Mouse (Mus musculus) heart, adult 2 months (tissue): ENCODE results near the gene Uap1. TPM values are rescaled to one million over a fixed set of nuclear protein-coding genes. Genes with fewer than 3 reads are reported as not detected.

Experiments used
- DNase-seq, 2 experiments: peaks; one replicate each; pipeline ENCODE4 v3.0.0; 2021
- H3K27ac ChIP-seq: fragments of 200-600 bp; 2 replicates; pipeline ENCODE4 v1.8.1; 2022
- H3K27me3 ChIP-seq: fragments of 200-500 bp; 2 replicates; pipeline ENCODE4 v1.6.1; 2012; ENCODE audit warnings: mild to moderate bottlenecking, low read length, inconsistent platforms, mixed read lengths; ENCODE audit not compliant: control insufficient read depth, insufficient read depth
- H3K36me3 ChIP-seq: fragments of 200-500 bp; 2 replicates; pipeline ENCODE4 v1.6.1; 2012; ENCODE audit warnings: low read length, inconsistent platforms; ENCODE audit not compliant: control insufficient read depth, insufficient read depth
- H3K4me1 ChIP-seq: fragments of 200-500 bp; 2 replicates; pipeline ENCODE4 v1.6.1; 2011; ENCODE audit warnings: low read length; ENCODE audit not compliant: control insufficient read depth, insufficient read depth
- H3K4me3 ChIP-seq: fragments of 200-600 bp; 2 replicates; pipeline ENCODE4 v1.8.1; 2022
- H3K79me2 ChIP-seq: fragments of 200-500 bp; replicated peaks from 2 replicates; pipeline ENCODE4 v1.6.1; 2012; ENCODE audit warnings: mild to moderate bottlenecking, inconsistent platforms, low read length, moderate library complexity, mixed read lengths; ENCODE audit not compliant: control insufficient read depth, insufficient read depth
- H3K9ac ChIP-seq: fragments of 200-500 bp; 2 replicates; pipeline ENCODE4 v1.6.1; 2012; ENCODE audit warnings: low read depth, mild to moderate bottlenecking, control low read depth, inconsistent platforms, low read length, mixed read lengths
- CTCF ChIP-seq: fragments of 200-600 bp; IDR thresholded peaks from 2 replicates; pipeline ENCODE4 v1.8.1; 2022; ENCODE audit warnings: antibody characterized with exemption, mild to moderate bottlenecking, moderate library complexity
- EP300 ChIP-seq: fragments of 200-500 bp; IDR thresholded peaks from 2 replicates; pipeline ENCODE4 v1.6.1; 2011; ENCODE audit warnings: low read depth, low read length, control low read depth; ENCODE audit not compliant: insufficient read depth
- POLR2A ChIP-seq: fragments of 200-500 bp; IDR thresholded peaks from 2 replicates; pipeline ENCODE4 v1.6.1; 2011; ENCODE audit warnings: mild to moderate bottlenecking, low read depth, low read length, control low read depth; ENCODE audit not compliant: insufficient read depth
- WGBS: fragments of 180-500 bp; shearing (Covaris S2); methylation state at CpG from one replicate; pipeline ENCODE4 v1.1.7; 2018; 5-methylcytosine and 5-hydroxymethylcytosine counted together
- intact Hi-C: fragments of 180-260 bp; cut with DNase I; formaldehyde crosslinking; loops from one replicate; pipeline ENCODE4 v1.15.1; 2025
- polyA plus RNA-seq: library from polyadenylated mRNA; depleted of rRNA; stranded (reverse); fragments of >200 nt; gene quantifications from 2 replicates; pipeline ENCODE4 v1.2.3, GENCODE M21; 2012
- total RNA-seq, 2 experiments: library from RNA; stranded (reverse); gene quantifications; 2 replicates each; pipeline ENCODE4 v1.2.3; 2021

Gene Uap1
- total and polyA plus RNA-seq, 3 experiments, result 21.6 to 55.2 (median 51.6) TPM

DNA sequence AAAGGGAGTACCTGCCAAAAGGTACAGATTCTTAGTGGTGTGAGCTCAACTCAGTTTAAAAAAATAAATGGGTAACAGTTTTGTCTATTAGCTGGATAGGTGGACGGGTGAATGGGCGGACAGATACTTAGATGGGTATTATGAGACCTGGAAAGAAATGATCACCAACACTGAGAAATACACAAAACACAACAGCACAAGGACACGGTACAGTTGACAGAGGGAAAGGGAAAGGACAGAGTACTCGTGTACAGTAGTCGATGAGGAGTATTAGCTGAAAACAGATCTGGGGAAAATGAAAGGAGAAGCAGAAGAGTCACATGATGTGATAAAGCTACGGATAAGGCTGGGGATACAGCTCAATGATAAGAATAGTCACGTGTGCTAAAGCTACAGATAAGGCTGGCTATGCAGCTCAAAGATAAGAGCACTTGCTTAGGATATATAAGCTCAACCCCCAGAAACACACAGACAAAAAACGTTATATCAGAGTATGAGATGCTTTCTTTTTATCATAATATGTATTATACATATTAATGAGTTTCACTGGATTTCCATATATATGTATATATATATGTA lies 2.0 kb upstream of the Uap1 start:
- intact Hi-C loops, result no loop called here
- H3K9ac ChIP-seq, result no peak overlapping the region
- no peak for TF ChIP-seq POLR2A
- no peak for TF ChIP-seq EP300
- TF ChIP-seq CTCF, result no peak
- H3K79me2 ChIP-seq, result peaks cover 2% of the 10 kb centered on the region; the same call in 1 of the 2 replicates
- 69% methylated on average over 8 of the region's 8 CpGs for WGBS
- H3K27me3 ChIP-seq, result no peaks in the 10 kb centered on the region
- no peak overlapping the region for H3K4me3 ChIP-seq
- H3K4me1 ChIP-seq, result peaks cover 4% of the 10 kb centered on the region
- no peak overlapping the region for H3K27ac ChIP-seq
- DNase-seq, result no peak
- no peaks in the 10 kb centered on the region for H3K36me3 ChIP-seq

DNA sequence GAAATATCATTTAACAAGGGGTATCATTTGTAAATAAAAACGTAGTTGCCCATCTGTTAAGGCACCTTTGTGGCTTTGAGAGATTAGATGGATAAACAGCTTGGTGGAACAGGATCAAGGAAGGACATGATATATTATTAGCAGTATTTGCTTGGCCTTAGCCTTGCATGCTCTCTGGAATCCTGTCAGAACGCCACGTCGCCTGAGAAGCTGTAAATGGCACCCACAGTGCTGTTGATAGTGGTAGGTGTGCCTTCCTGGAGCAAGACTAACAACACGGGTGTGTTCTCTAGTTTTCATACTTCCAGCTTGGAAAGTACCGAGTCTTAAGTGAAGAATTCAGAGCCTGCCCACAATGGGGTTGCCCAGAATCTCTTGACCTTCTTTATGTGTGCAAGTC lies 1.1 kb upstream of the Uap1 start:
- peaks cover 4% of the 10 kb centered on the region for H3K4me1 ChIP-seq
- WGBS, result 35% methylated on average over 6 of the region's 6 CpGs
- no peak for DNase-seq
- no peak overlapping the region for H3K4me3 ChIP-seq
- H3K79me2 ChIP-seq, result peaks cover 3% of the 10 kb centered on the region; the same call in 1 of the 2 replicates
- intact Hi-C loops, result no loop called here
- no peaks in the 10 kb centered on the region for H3K27me3 ChIP-seq
- no peak for TF ChIP-seq EP300
- TF ChIP-seq CTCF, result no peak
- H3K27ac ChIP-seq, result peak overlapping the region; percentile 98
- H3K9ac ChIP-seq, result no peak overlapping the region
- H3K36me3 ChIP-seq, result no peaks in the 10 kb centered on the region

DNA sequence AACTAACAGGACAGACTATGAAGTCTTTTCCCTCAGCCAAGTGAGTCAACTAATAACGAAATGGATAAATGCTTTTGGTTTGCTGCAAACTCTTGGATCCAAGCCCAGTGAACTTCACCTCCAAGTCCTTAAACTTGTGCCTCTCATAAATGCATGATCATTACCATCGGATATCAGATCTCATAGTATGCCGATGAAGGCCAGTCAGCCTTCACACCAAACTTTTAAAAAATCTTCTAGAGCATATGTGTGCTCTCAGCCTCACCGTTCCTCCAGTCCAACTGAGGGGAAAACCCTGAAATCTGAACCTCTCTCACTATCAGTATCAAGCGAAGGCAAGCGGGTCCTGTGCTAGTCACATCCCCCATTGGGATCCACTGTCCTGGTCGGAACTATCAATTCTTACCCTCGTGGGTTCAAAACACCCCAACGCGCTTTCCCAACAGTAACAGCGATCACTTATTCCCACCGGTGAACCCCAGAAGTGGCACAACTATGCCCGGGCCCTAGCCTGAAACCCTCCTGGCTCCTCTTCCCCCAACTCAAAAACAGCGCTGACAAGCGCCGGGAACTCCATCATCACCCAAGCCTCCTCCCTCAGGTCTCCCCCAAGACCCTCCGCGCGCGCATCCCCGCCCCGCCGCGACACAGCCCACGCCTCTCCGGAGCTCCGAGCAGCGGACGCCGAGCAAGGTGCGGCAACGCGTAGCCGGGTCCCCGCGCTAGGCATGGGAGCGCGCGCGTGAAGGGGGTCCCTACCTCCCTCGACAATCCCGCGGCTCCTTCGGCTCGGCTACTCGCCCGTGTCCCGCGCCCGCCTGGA lies 555 bp downstream of the Uap1 start:
- peaks cover 6% of the 10 kb centered on the region; the same call in 1 of the 2 replicates for H3K79me2 ChIP-seq
- intact Hi-C loops, result loop anchor here (1.0 kb wide), 1 partner anchor 11 kb away; no protein-coding TSS in a partner anchor
- H3K36me3 ChIP-seq, result no peaks in the 10 kb centered on the region; the same call in 1 of the 2 replicates
- peaks cover 7% of the 10 kb centered on the region for H3K4me1 ChIP-seq
- H3K27me3 ChIP-seq, result no peaks in the 10 kb centered on the region
- peak in 1 of 2 experiments; percentile 53 for DNase-seq
- TF ChIP-seq EP300, result no peak
- TF ChIP-seq CTCF, result no peak
- no peak for TF ChIP-seq POLR2A
- WGBS, result 1% methylated on average over 50 of the region's 50 CpGs
- H3K9ac ChIP-seq, result peak overlapping the region; percentile 92
- H3K4me3 ChIP-seq, result peak overlapping the region; percentile 97
- peak overlapping the region; percentile 97 for H3K27ac ChIP-seq

DNA sequence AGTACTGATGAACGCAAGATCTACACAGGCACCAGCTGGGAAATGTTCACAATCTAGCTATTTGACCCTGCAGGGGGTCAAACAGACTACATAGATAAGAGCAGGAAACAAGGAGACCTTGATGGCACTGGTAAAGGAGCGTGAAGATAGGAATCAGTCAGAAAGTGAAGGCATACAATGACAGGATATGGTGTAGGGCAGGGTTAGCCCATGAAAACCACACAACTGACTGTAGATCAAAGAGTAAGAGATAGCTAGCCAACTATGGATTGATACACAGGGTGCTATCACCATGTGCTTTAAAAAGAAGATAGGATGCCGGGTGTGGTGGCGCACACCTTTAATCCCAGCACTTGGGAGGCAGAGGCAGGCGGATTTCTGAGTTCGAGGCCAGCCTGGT lies 7.0 kb downstream of the Uap1 start:
- TF ChIP-seq CTCF, result no peak
- no peak for TF ChIP-seq POLR2A
- no peak for TF ChIP-seq EP300
- intact Hi-C loops, result no loop called here
- Histone ChIP-seq H3K9ac (no peak overlapping the region), H3K27ac (no peak overlapping the region), H3K79me2 (peaks cover 11% of the 10 kb centered on the region), H3K36me3 (peaks cover 12% of the 10 kb centered on the region), H3K4me1 (peaks cover 11% of the 10 kb centered on the region), H3K27me3 (no peaks in the 10 kb centered on the region), H3K4me3 (no peak overlapping the region)
- WGBS, result 83% methylated on average over 6 of the region's 6 CpGs
- no peak for DNase-seq

DNA sequence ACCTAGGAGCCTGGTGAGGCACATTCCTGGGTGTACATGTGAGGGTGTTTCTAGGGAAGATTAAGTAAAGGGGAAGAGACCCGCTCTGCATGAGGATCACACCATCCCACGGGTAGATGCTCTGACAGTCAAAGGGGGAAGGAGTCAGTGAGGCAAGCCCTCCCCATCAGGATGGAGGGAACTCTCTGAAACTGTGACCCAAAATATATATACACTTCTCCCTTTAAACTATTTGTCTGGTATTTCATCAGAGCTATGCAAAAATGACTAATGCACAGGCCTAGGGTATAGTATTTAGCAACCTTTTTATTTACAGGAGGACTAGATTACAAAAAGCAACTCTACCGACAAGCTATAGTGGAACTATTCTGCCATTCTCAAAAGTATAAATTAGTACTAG lies 9.8 kb downstream of the Uap1 start:
- no peak overlapping the region for H3K9ac ChIP-seq
- DNase-seq, result no peak
- intact Hi-C loops, result no loop called here
- H3K36me3 ChIP-seq, result peaks cover 33% of the 10 kb centered on the region
- peaks cover 21% of the 10 kb centered on the region for H3K4me1 ChIP-seq
- no peaks in the 10 kb centered on the region for H3K27me3 ChIP-seq
- TF ChIP-seq POLR2A, result no peak
- no peak for TF ChIP-seq EP300
- TF ChIP-seq CTCF, result no peak
- WGBS, result 84% methylated on average over 3 of the region's 3 CpGs
- peaks cover 9% of the 10 kb centered on the region for H3K79me2 ChIP-seq
- H3K4me3 ChIP-seq, result no peak overlapping the region
- H3K27ac ChIP-seq, result no peak overlapping the region

DNA sequence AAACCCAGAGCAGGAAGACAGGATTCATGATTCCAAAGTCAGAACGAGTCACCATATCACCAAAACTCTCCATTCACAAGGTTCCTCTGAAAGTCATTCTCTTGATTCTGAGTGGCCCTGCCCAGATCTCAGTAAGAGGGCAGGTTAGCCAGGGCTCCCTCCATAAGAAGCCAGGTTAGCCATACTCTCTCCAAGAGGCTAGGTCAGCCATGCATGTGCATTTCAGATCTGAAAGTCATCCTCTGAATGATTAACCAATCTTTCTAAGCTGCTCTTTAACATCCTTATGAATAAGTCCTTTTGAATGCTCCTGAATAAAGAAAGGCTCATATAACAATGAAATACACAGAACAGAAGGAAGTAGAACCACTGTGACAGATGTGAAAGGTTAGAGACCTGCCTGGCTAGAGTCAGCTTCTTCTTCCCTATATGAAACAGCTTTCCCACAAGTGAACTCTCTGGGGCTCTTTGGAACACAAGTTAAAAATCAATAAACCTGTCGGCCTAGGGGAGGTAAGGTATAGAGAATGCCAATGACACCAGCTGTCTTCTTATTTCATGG lies 10.6 kb downstream of the Uap1 start:
- TF ChIP-seq EP300 (no peak), CTCF (no peak), POLR2A (no peak)
- peaks cover 18% of the 10 kb centered on the region for H3K4me1 ChIP-seq
- whole genome bisulfite sequencing, result 73% methylated on average over 2 of the region's 2 CpGs
- intact Hi-C loops, result no loop called here
- H3K27me3 ChIP-seq, result no peaks in the 10 kb centered on the region
- H3K79me2 ChIP-seq, result peaks cover 6% of the 10 kb centered on the region
- peak overlapping the region; percentile 54 for H3K27ac ChIP-seq
- no peak for DNase-seq
- peaks cover 36% of the 10 kb centered on the region for H3K36me3 ChIP-seq
- H3K4me3 ChIP-seq, result no peak overlapping the region
- H3K9ac ChIP-seq, result no peak overlapping the region
